Mouse (Mus musculus) lung, postnatal 10 days (tissue): Measurements from ENCODE around the gene Tmem30c.

ENCODE experiments used
- DNase-seq: peaks from one replicate; pipeline ENCODE4 v3.0.0; 2021

Tmem30c gene

DNA sequence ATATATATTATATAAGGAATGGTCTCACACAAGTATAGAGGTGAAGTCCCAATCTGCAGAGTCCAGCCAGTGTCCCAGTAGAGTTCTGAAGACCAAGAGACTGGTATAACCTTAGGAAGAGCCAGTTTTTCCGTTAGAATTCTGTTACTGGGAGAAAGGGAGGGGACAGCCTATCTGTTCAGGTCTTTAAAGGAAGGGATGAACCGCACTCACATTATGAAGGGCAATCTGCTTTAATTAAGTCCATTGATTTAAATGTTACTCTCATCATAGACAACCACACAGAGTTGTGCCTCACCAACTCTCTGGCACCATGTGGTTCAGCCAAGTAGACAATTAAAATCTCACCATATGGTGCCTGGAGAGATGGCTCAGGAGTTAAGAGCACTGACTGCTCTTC, at the start of gene Tmem30c:
Tmem30c (minus strand) TSS at position 101 of the 400 bp plus-strand sequence.
- DNase-seq = no peak

DNA sequence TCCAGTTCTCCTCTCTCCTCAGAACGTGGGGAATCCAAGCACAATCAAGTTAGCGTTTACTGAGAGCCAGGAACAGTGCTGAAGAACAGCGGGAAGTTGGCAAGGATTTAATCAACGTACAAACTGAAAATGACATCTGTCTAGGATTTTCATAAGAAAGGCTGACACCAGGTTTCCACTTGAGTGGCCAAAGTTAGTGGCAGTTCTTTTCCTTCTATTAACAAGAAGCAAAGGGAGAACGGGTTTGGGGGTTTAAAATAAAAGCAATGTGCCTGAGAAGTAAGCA, 47.9 kb upstream of the Tmem30c start:
- peak; percentile 36 for DNase-seq

DNA sequence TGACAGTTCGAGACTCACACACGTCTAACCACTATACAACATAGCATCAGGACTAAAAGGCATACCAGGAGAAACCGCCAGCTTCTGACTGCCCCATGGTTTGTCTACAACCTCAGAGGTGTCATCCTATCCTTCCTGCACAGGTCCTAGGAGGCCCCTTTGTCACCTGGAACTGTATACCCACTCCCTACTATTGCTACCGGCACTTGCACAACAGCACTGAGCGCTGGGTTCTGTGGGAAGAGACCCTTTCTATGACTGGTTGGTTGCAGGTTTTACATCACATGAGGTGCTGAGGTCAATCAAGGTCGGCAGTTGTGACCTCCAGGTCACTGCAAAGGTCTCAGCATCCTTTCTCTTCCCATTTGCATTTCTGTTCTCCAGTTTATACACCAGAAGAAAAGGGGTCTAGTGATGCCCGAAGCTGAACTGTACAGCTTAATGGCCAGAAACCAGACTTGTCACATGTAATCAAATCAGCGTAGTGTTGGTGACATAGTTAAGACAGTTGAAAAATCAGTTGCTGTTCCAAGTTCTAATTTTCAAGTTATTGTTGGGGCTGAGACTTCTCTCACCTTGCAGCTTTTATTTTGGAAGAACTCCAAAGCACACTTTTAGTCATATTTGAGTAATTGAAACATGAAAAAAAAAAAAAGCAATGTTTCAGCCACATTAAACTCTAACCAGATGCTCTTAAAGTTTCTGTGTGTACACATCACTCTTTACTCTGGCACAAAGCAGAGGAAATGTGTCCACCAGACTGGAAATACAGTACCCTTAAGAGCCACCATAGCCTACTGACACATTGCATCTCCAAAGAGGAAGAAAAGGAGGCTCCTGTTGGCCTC, 47.3 kb upstream of the Tmem30c start:
- DNase-seq = no peak

DNA sequence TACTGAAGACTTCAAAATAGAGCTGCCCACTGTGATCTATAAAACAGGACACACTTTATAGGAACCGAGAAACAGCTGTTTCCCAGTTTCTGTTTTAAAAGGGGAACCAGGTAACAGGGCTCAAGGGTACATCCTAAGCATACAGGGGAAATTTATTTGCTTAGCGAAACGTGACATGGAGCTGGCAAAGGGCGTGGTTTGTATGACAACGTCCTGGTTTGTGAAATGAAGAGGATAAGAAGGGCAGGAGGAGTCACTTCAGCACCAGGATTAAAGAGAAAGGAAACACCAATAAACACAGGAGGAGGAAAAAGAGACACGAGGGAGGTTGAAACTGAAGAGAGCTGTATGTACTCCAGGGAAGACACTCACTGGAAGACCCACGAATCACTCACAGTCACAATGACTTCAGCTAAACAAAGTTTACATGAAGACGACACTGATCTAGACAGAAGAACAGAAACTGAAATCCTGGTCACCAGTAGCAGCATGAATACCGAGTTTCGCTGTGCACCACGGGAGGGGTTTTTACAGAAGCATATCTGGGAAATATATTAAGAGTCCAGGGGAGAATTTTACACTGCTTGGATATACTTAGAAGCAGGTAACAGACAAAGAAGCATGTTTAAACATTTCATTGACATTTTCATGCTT, 44.2 kb upstream of the Tmem30c start:
- DNase-seq = peak; percentile 36

DNA sequence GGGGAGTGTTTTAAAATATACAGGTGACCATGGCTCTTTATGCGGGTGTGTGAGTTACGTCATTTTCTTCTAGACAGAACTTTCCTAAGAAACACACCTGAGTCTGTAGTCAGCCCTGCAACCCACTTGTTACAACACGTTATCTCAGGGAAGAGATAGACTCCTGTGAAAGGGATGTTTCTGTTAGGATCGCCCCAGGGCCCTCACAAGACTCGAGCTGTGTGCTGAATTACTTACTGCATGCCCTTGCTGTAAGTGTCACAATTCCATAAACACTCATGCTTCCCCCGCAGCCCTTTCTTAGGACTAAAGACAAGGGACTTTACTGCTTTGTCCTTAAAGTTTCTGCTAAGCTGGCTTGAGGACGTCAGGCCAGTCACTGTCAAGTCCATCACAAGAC, 39.6 kb upstream of the Tmem30c start:
- no peak for DNase-seq

DNA sequence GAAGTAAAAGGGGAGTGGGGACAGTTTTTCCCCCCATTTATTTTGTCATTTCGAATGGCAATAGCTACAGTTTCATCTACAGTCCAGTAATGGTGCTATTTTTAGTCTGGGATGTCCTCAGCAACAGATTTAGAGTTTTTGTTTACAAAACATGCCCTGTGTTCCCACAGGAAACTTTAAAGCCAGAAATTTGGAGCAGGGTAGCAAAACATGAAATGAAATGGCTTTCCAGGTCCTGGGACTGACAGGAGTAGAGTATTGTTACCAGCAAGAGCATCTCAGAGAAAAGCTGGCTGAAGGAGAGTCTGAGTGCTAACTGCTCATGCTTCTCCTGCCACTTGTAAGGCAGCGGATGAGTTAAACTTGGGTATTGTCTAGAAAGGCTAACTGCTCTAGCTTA, 37.4 kb upstream of the Tmem30c start:
- DNase-seq = peak; percentile 27

DNA sequence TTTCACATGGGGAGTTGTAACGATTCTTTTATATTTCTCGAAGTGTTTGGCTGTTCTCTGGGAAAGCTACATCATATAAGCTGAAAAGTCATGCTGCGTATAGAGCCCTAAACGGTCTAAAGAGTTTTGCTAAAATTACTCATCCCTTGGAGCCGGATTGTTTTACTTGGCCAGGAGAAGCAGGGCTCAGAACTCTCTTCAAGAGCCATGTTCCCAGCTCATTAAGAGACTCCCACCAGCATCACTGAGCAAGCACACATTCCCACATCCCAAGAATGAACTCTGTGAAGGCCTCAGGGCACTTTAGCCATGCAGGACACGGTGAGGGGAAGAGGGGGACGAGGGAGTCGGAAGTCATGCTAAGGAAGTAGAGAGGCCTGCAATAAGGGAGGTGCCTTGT, 36.4 kb upstream of the Tmem30c start:
- no peak for DNase-seq

DNA sequence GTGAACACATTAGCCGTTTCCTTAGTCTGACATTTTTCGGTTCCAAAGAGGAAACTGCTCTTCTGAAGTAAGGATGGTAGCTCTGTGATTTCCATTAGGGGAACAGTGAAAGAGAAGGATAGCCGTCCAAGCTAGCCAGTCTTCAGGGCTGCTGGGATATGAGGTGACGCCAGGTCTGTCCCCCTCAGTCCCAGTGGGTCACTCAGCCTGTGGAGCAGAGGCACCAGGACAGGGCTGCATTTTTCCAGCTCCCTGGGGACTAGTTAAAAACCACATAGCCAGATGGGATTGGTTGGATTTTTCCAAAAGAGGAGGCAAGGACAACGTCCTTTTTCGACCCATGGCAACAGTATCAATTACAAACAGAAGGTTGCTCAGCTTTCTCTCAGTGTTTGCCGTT, 34.3 kb upstream of the Tmem30c start:
- peak; percentile 17 for DNase-seq

DNA sequence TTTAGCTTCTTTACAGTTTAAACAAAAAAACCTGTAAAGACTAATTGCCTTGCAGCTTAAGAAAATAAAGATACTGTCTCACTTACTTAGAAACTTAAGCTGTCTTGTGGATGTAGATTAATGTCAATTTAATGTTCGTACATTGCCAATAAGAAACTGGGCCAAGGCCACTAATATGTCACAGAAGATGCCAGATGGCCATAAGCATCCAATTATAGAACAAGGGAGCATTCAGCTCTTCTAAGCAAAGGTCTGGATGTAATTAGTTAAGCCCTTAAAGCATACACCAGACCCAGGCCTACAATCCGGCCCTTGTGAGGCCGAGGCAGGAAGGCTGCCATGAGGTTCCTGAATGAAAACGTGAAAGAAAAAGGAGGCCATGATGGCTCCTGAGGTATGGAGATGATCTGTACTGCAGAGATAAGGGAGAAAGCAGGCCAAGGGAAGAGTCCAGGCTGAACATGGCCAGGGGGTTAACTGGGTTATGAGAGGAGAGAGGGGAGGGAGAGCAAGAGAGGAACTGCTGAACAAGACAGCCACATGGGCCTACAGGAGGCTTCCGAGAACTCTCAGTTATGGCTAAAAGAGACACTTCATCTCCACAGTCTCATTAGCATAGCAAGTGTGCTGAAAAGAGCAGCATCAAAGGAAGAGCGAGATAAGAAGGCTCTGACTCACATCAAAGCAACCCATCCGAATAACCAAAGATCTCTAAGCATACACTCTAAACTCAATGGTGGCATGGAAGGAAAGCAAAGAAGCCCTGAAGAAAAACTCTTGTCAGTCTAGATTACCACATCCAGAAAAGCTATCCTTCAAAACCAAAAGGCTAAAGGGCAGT, 26.8 kb upstream of the Tmem30c start:
- DNase-seq = no peak

DNA sequence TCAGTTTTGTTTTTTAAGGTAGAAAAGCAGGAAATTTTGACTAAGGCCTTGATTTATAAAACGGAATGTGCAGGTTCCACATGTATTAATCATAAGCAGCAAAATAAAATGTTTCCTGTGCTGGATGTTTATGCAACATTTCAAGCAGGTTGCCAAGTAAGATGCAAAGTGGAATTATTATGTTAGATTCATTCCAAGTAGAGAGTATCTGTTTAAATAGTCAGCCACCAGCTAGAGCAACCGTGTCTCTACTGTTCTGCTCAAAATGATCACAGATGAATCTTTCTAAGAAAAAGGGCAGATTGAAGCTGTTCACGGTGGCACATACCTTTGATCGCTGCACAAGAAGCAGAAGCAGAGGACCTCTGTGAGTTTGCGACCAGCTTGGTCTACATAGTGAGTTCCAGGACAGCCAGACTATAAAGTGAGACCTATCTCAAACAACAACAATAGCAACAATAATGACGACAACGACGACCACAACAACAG, 26.0 kb upstream of the Tmem30c start:
- DNase-seq = no peak

DNA sequence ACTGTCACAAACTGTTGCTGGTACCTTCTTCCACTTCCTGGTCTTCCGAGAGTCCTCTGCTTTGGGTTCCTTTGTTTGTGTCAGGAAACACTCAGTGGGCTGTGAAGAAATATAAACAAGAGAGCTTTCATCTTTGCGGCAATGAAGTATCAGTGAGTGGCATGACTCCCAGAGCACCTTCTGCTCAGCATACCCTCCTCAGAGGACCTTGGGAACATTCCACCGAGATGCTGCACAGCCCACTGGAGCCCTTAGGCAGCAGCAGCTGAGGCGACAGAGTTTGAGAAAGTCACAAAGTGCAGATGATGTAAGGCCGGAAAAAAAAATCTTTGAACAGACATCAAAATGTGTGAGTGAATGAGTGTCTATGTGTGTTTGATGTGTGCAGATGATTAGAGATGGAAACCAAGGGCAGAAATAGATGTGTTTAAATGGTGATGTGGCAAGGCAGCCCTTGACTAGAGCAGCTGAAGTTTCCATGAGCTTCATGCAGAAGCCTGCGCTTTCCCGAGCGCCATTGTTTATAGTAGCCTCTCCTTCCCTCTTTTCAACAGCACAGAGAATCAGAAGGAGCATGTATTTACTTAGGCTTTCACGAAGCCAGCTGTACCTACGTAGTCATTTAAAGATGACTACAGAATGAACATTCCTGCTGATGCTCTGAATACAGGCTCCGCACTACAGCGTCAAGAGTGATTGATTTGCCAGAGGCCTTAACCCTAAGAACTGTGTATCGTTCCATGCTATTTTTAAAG, 25.4 kb upstream of the Tmem30c start:
- peak; percentile 77 for DNase-seq

DNA sequence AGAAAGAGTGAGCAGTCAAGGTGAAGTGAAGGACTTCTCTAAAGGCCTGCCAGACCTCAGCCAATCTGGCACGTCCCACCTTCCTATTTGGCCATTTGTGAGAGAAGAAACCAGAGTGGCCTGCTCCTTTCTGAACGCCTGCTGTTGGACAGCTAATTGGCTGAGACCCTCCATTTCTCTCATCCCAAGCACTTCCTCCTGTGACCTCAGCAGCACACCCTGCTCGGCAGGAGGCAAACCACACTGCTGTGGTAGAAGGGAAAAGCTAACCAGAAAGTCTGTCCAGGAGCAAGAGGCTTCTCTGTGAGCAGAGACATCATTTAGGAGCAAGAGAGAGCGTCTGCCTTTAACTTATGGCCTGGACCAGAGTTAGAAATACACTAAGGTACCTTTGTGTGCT, 24.5 kb upstream of the Tmem30c start:
- peak; percentile 16 for DNase-seq

DNA sequence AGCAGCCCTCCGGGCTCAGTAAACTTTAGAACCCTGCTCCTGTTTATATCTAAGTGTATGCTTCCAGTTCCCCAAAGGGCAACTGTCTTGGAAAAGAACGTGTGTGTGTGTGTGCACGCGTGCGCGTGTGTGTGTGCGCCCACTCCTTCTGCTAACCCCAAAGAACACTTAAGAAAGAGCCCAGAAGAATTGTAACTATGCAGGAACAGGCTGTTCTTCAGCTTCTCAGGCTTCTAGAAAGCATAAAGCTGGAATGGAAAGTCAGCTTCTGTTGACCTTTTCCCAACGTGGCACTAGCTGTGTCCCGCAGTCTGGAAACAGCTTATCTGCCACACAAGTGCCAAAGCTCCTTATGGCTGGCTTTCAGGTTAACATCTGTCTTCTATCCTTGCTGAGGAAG, 22.4 kb upstream of the Tmem30c start:
- peak; percentile 34 for DNase-seq

DNA sequence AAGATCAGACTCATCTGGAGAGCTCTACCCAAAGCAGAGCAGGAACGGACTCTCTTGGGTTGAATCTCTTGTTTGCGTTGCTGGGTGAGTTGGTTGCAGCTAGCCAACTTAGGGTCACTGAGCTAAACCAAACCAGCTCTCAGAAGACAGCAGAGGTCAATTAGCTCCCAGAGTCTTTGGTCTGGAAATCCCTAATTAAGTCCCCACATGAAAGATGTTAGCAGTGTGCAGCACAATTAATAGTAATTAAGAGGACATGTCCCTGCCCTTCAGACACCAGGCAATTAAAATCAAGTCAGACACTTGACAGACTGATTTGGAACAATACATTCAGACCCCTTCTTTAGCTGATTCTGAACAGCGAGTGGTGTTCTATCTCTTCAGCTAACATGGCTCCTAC, 21.6 kb upstream of the Tmem30c start:
- no peak for DNase-seq

DNA sequence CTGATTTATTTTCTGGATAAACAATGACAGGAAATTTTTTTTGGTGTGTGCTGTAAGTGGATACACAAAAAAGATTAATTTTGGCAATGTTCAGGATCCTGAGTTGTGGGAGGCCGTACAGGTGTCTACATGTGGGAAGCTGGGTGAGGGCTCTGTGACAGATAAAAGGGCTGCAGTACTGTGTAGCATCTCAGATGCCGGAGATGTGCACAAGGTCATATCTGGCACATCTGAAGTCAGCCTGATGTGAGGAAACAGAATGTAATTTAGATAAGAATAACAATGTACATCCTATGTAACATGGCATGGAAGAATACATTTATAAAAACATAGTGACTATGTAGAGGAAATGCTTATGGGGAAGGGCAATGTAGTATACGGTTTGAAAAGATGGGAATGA, 20.8 kb upstream of the Tmem30c start:
- no peak for DNase-seq

DNA sequence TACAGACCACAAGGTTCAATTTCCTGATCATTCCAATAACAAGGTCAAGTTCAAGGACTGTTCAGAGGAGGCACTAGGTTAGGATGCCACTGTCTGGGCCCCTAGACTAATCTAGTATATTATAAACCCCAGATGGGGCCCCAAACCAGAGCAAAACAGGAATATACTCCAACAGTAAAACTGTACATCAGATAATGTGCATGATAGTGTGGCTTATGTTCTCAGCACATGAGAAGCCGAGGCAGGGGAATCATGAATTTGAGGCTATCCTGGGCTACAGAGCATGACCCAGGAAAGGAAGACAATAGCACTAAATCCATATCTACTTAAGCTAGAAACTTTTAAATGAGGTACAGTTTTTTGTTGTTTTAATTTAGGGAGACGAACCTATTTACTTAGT, 19.5 kb upstream of the Tmem30c start:
- DNase-seq = no peak

DNA sequence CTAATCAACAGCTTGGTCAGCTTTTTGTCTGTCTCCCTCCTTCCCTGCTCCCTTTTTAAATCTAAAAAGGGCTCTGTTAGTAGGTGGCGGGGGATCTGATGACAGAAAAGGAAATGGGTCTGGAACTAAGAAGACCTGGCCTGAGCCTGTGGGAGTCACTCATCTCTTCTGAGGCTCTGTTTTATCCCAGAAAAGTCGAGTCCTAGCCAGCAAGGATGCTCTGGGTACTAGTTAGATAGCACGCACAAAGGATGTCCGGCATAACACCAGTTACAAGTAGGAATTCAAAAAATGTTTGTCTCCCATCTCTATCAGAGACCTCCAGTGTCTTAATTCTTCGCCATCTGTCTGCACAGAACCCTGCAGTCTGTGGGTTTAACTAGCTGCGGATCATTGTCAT, 12.8 kb upstream of the Tmem30c start:
- no peak for DNase-seq

DNA sequence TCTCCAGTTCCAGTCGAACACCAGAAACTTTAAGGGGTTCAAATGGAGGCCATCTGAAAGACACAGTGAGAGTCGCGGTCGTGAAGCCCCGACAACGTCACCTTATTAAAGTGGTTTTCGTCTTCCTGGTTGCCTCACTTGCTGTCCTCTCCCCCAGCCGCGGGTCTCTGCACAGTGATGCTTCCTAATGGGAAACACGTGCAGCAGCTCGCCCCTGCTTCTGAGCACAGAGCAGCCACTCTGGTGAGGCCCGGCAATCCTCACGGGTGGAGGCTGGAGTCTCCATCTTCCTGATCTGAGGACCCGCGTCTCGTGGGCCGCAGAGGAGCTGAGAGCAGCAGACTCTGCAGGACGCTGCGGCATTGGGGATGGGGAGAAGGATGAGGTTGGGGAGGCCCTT, 11.1 kb upstream of the Tmem30c start:
- DNase-seq = no peak

DNA sequence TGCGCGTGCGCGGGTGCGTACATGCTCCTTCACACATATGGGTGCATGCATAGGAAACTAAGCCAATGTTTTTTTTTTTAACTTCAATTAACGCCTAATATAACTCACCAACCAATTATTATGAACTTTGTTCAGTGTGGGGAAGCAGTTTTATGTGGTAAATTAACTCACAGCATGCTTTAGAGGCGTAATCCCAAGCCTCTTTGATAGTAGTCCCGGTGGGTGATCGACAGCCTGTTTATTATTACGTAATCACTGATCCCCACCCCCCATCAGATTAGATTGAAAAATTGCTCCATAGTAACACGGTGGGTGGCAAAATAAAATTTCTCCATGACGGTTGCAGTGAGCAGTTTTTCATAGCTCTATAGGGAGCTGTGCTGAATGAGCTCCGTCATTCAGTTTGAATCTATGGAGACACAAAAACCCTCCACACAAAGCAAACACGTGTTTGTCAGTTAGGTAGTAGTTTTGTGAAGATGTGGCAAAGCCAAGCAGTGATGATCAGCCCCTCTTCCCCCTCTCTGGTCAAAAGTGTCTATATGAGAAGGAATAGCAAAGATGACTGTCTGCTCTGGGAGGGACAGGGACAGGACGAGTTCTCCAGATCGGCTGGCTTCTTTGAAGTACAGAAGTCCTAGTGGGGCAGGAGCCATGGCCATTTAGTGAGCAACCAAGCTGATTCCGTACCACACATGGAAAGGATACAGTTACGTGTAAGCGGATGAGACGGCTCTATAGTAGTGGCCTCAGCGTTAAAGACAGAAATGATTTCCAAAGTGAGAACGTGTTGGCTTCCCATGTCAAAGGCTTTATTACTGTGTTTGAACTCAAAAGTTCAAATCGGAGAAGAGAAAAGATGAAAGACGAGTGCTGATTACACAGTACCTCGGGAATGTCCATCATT, 10.4 kb upstream of the Tmem30c start:
- DNase-seq = no peak

DNA sequence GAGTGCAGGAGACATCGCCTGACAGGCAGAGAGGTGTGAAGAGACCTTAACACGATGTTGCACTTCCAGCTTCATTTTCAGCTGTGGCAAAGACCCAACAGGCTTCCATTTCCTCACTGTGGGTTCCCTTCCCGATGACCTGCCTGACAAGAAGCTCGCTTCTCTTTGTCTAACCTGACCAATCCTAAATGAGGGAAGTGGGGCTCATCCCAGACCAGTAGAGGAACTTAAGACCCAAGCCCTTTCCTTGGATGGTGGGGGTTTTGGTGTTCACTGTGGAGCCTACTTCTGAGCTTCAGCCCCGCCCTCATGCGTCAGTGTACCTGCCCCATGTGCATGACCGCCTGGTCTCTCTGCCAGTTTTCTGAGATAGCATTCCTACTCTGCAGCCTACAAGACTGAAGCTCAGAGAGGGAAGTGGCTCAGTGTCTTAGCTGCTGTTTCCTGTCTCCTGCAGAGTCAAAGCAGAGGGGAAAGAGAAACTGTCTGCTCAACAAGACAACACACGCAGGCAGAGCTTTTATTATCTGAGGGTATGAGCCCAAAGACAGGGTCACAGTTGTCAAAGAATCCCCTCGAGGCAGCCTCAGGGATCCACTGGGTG, 8.9 kb upstream of the Tmem30c start:
- no peak for DNase-seq

DNA sequence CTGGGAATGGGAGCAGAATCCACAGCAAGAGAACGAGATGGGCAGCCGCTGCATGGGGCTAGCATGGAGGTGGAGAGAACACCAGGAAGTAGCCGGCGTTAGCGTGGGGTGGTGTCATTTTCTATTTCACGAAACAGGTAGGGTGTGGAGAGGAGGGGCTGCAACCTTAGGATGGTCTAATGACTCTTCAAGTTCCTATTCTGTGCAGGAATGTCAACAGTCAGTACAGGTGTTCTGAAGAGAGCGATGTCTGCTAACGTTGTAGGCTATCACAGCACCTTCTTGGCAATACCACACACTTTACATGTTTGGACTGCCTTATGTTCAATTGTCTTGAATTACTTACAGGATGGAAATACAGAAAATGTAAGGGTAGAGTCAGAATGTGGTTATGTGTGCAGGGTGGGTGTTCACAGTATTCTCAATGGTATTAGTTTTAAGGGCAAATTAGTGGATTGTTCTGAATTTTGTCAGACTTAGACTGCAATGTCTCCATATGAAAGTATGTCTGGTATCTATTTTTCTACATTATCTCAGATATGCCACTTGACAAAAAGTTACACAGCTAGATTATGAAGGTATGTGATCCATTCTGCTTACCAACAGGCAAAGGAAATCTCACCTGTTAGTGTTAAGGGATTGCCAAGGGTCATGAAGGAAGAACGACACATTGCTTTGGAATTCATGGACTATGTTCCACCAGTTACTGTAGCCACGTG, 2.7 kb upstream of the Tmem30c start:
- DNase-seq = no peak
